In genomic region chr6:118001272-118001671, GRCm38 (mm10) we compare ENCODE assay signal across 13 mouse cellular contexts. TPM values are rescaled to one million over a fixed set of nuclear protein-coding genes. Genes with fewer than 3 reads are reported as not detected.
DNase-seq lines count a peak whose midpoint lies in the region.
"Had no signal": no experiment of that assay in that cellular context is flagged by ENCODE, and none has a peak within 500 bp of the region (broad histone marks: within the 10 kb centered on the region; RNA-seq: fewer than 3 reads in every experiment).

No protein-coding gene starts in this region.

- peak; percentile 24 for DNase-seq in adrenal gland, postnatal 14 days
- DNase-seq in adrenal gland, adult 18-20 months (ENCODE audit: low spot score in 2 of 2) = no peak
- DNase-seq in thymus, postnatal 0 days (ENCODE audit: low spot score) = peak; percentile 6
- no peak for DNase-seq in thymus, postnatal 36 days
- peak; percentile 70 for DNase-seq in limb, embryonic 10.5 days (ENCODE audit: low spot score)
- DNase-seq in cerebellum, adult 9-10 months = no peak
- DNase-seq in frontal cortex, postnatal 10 days (ENCODE audit: low spot score in 2 of 2) = no peak
- DNase-seq in adrenal gland, postnatal 4 days (ENCODE audit: low spot score in 2 of 2) = no peak
- DNase-seq: cerebellum, postnatal 10 days; spleen, adult 18-20 months had no signal

- H3K9me3 ChIP-seq in limb, embryonic 10.5 days (replicated peaks) = no peaks in the 10 kb centered on the region
- H3K9me3 ChIP-seq: forebrain, embryonic 12.5 days; midbrain, embryonic 12.5 days had no signal

- no peaks in the 10 kb centered on the region for H3K4me1 ChIP-seq in limb, embryonic 10.5 days
- H3K4me1 ChIP-seq: forebrain, embryonic 12.5 days; midbrain, embryonic 12.5 days had no signal

- no peak overlapping the region for H3K27ac ChIP-seq in limb, embryonic 10.5 days
- H3K27ac ChIP-seq: forebrain, embryonic 12.5 days; midbrain, embryonic 12.5 days had no signal

- no peak overlapping the region for H3K4me3 ChIP-seq in limb, embryonic 10.5 days
- H3K4me3 ChIP-seq: forebrain, embryonic 12.5 days; midbrain, embryonic 12.5 days had no signal

- WGBS in limb, embryonic 10.5 days = 24% methylated on average over 3 of the region's 3 CpGs

- H3K36me3 ChIP-seq in limb, embryonic 10.5 days = no peaks in the 10 kb centered on the region
- H3K36me3 ChIP-seq: forebrain, embryonic 12.5 days; midbrain, embryonic 12.5 days had no signal

- H3K27me3 ChIP-seq in limb, embryonic 10.5 days (ENCODE audit: low read depth, poor library complexity, severe bottlenecking) = peaks cover 5% of the 10 kb centered on the region

RNA-seq across cellular contexts. Expression of gene Rasgef1a, which starts 10.0 kb away (rescaled TPM):
- 0.19 and 0.64 TPM in 2 replicates for total RNA-seq in adrenal gland, postnatal 14 days (2021)
- under 1 TPM; 0.29 to 0.30 TPM for total RNA-seq in adrenal gland, adult 18-20 months (2021)
- polyA plus RNA-seq in thymus, postnatal 0 days (2015; fragmentation: Nextera tagmentation; extraction: Ambion mirVana) = 0.18 and 0.39 TPM in 2 replicates
- polyA plus RNA-seq in limb, embryonic 10.5 days (2016; fragmentation: Nextera tagmentation; extraction: Ambion mirVana) = not detected in 2 replicates
- under 1 TPM; 0.31 to 0.45 TPM for total RNA-seq in adrenal gland, postnatal 4 days (2021)
- total RNA-seq: liver, adult 2 months had no signal

Comparison
In these comparisons a context has a peak if more than half of its experiments do, and no peak if none do; other contexts are left out.
1. DNase-seq: peak in adrenal gland, postnatal 14 days (single experiment), thymus, postnatal 0 days (single experiment) and limb, embryonic 10.5 days (single experiment); none in adrenal gland, adult 18-20 months (0 of 2), thymus, postnatal 36 days (0 of 2), cerebellum, adult 9-10 months (single experiment), frontal cortex, postnatal 10 days (0 of 2) and adrenal gland, postnatal 4 days (0 of 2).